Mouse (Mus musculus): ENCODE data around the gene Il12a.
"Not testable (repeated sequence)": the region's sequence is repeated elsewhere in the genome, so short reads cannot be mapped to it uniquely, and the experiment has no call there.

The Il12a gene

GRCm38 (mm10) chr3:68686852-68687560 lies 3.4 kb upstream of the Il12a start:
- DNase-seq (ENCODE audit: low spot score in 2 of 2) = no peak

- DNase-seq (ENCODE audit: low spot score in 2 of 2) = no peak
These were observed 1.1 kb upstream of the Il12a start for GRCm38 (mm10) chr3:68689346-68689745.

- no peak for DNase-seq (ENCODE audit: low spot score in 2 of 2)
These were observed 795 bp downstream of the Il12a start for GRCm38 (mm10) chr3:68691100-68691778.

GRCm38 (mm10) chr3:68691938-68692599 lies 1.6 kb downstream of the Il12a start:
- DNase-seq (ENCODE audit: low spot score in 2 of 2) = no peak

GRCm38 (mm10) chr3:68692600-68693225 lies 2.3 kb downstream of the Il12a start:
- DNase-seq (ENCODE audit: low spot score in 2 of 2) = no peak

- peak in 1 of 2 experiments; percentile 46 for DNase-seq (ENCODE audit: low spot score in 2 of 2)
These were observed 3.1 kb downstream of the Il12a start for GRCm38 (mm10) chr3:68693441-68694048.

GRCm38 (mm10) chr3:68695321-68695720 lies 4.9 kb downstream of the Il12a start:
- DNase-seq (ENCODE audit: low spot score in 2 of 2) = no peak

GRCm38 (mm10) chr3:68696495-68697200 lies 6.2 kb downstream of the Il12a start:
- DNase-seq (ENCODE audit: low spot score in 2 of 2) = no peak

- DNase-seq (ENCODE audit: low spot score in 2 of 2) = no peak
These were observed 8.2 kb downstream of the Il12a start for GRCm38 (mm10) chr3:68698601-68699000.

GRCm38 (mm10) chr3:68700091-68700490 lies 9.6 kb downstream of the Il12a start:
- no peak for DNase-seq (ENCODE audit: low spot score in 2 of 2)

- DNase-seq (ENCODE audit: low spot score in 2 of 2) = no peak
These were observed 15.9 kb downstream of the Il12a start for GRCm38 (mm10) chr3:68706307-68706706.

GRCm38 (mm10) chr3:68708230-68708629 lies 17.8 kb downstream of the Il12a start:
- DNase-seq (ENCODE audit: low spot score in 2 of 2) = no peak

- peak; percentile 44 to 55 for DNase-seq (ENCODE audit: low spot score in 2 of 2)
These were observed 18.9 kb downstream of the Il12a start for GRCm38 (mm10) chr3:68709198-68709797.

- no peak for DNase-seq (ENCODE audit: low spot score in 2 of 2)
These were observed 20.0 kb downstream of the Il12a start for GRCm38 (mm10) chr3:68710436-68710835.

GRCm38 (mm10) chr3:68711510-68711909 lies 21.1 kb downstream of the Il12a start:
- no peak for DNase-seq (ENCODE audit: low spot score in 2 of 2)

- peak in 1 of 2 experiments; percentile 22 for DNase-seq (ENCODE audit: low spot score in 2 of 2)
These were observed 23.1 kb downstream of the Il12a start for GRCm38 (mm10) chr3:68713550-68713949.

- not testable (repeated sequence) for DNase-seq (ENCODE audit: low spot score in 2 of 2)
These were observed 26.9 kb downstream of the Il12a start for GRCm38 (mm10) chr3:68717346-68717745.

- no peak for DNase-seq (ENCODE audit: low spot score in 2 of 2)
These were observed 28.9 kb downstream of the Il12a start for GRCm38 (mm10) chr3:68719229-68719819.

GRCm38 (mm10) chr3:68720258-68720657 lies 29.8 kb downstream of the Il12a start:
- no peak for DNase-seq (ENCODE audit: low spot score in 2 of 2)

- no peak for DNase-seq (ENCODE audit: low spot score in 2 of 2)
These were observed 51.5 kb downstream of the Il12a start for GRCm38 (mm10) chr3:68741955-68742354.

All from urinary bladder, adult 18-20 months (tissue).